Mouse (Mus musculus) yolk sac, embryonic 10.5 days (tissue): ENCODE results near the gene Csnk2b.
A peak's percentile ranks its signal among the peaks of the same experiment; 100 is the strongest.

ENCODE experiments used
- DNase-seq: peaks from one replicate; pipeline ENCODE4 v3.0.0-alpha.2; 2017; ENCODE audit warnings: low spot score

The Csnk2b gene

DNA sequence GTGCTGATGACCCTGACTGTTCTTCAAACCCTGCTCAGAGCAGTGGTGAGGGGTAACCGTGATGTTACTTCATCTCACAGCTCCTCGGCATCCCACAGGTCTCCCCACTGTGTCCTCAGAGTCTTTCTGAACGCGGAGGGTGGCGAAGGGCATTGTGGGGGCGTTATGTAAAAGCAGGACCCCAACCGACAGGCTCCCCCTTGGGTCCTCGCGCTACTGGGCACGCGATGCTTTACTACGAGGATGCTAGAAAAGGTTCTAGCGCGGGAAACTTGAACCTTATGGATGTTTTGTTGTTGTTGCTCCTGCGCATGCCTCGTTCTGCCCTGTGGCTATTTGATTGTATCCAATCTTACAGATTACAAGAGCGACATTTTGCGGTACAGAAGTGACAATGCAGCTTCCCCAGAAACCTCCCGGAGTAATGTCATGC is at the start of gene Csnk2b:
TSS of gene Csnk2b (minus strand) at position 183 of the 433 bp plus-strand sequence.
- DNase-seq: no peak

DNA sequence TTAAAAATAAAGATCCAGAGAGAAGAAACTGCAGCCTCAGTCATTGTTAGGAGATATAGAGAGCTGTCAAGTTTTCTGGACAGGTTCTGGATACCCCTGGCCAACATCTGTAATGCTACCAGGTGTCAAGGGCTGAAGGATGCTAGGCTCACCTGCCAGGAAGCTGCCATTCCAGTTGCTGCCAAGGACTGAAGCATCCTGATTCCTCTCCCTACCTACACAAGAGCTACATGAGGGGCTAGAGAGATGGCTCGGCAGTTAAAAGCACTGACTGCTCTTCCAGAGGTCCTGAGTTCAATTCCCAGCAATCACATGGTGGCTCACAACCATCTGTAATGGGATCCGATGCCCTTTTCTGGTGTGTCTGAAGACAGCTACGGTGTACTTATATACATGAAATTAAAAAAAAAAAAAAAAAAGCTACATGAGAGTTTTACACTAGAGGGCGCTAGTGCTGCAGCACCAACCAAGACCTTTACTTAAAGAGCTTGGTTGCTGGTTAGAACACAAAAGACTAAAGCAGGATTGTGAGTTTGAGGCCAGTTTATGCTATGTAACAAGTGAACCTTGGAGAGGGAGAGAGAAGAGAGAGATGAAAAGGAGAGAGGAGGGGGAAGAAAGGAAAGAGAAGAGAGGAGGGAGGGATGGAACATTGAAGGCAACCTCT is 46.8 kb upstream of the Csnk2b start:
- no peak for DNase-seq

DNA sequence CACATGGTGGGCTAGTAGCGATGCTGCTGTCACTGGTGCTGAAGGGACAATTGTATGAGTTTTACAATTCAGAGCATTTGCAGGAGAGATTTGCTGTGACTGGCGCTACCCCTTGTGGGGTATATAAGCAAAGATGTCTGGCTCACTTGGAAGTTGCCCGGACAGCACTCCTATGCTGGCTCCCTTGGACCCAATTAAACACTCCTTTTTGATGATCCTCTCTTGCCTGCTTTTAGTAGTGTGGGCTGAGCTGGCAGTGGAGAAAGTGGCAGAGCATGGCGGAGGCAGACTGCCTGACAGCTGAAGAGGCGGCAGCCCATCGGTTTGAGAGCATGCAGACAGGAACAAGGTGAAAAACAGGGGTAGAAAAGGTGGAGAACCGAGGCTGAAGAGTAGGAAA is 45.9 kb upstream of the Csnk2b start:
- no peak for DNase-seq

DNA sequence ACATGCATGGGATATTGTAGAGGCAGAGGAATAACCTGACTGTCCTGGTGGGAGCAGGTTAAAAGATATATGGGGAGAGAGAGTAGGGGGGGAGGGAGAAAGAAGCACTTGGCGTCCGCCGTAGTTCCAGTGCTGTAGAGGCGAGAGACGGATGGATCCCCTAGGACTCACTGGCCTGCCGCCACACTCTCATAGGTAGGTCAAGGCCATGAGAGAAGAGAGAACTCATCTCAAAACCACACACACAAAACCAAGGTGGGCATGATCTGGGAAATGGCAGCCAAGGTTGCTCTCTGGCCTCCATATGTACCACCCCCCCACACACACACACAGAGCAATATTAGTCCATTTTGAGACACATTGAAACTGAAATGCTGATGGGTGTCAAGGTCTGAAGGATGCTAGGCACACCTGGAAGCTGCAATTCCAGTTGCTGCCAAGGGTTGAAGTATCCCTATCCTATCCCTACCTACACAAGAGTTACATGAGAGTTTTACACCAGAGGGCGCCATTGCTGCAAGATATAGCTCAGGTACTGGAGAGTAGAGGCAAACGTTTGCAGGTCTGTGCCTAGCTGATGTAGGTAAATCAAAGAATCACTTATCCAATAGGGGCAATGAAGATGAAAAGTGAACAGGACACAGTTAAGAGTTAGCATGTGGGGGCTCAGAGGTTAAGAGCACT is 44.6 kb upstream of the Csnk2b start:
- DNase-seq: peak; percentile 49

DNA sequence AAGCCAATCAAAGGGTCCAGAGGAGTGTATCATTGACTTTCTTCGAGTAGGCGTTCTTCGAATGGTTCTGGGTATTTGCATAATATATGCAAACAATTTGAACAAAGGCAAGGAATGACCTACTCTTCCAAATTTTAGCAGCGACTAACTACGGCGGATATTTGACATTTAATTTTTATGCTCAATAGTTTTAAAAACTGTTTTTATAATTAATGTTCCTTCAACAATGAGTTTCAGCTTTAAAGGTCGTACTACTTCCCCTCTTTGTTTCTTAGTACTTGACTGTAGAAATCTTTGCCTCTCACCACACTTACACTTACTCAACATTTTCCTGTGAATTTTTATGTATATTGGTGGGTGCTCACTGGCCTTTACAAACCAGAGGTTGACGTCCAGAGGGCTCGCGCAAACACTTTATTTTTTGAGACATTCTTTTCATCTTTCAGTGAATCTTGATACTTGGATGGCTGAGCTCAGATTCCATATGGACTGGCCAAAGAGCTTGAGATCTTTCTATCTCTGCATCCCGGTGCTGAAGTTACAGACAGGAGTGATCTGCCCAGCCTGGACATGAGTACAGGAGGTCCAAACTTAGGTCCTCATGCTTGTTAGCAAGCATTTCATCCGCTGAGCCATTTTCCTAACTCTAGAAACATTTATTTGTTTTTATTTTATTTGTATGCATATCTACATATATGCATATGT is 43.8 kb upstream of the Csnk2b start:
- DNase-seq: no peak

DNA sequence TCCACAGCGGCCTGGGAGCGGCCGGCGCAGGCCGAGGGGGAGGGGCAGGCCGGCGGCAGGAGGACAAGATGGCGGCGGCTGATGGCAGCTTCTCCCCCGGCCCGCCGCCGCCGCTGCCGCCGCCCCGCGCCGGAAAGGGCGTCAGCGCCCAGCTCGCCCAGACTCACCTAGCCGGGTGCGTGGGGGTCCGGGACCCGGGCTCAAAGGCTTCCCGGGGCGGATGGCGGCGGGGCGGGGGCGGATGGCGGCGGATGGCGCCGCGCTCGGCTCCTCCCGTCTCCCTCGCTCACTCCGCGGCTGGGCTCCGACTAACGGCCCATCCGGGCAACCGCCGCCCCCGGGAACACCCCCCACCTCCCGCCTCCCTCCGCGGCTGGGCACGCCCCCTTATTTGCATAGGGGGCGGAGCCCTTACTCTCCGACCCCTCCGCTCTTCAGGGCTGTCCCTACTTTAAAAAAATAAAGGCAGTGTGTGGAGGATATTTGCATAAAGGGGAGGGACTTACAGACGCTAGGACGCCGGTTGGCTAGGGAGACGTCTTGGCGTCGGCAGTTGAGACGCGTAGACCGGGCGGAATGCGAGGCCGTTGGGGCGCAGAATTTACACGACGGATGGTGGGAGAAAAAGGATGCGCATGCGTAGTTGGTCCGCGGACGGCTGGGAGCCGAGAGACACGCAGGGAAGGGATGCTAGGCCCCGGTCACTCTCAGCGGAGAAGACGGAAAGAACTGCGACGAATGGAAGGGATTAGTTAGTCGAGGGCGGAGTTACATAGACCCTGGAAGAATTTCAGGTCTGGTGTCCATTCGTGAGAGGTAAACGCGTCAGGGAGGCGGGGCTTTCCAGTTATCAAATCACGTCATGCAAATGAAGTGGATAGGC is 43.0 kb upstream of the Csnk2b start, which contains the start of gene Prrc2a:
TSS of gene Prrc2a (minus strand) at position 330 of the 883 bp plus-strand sequence.
- DNase-seq: peak; percentile 98

DNA sequence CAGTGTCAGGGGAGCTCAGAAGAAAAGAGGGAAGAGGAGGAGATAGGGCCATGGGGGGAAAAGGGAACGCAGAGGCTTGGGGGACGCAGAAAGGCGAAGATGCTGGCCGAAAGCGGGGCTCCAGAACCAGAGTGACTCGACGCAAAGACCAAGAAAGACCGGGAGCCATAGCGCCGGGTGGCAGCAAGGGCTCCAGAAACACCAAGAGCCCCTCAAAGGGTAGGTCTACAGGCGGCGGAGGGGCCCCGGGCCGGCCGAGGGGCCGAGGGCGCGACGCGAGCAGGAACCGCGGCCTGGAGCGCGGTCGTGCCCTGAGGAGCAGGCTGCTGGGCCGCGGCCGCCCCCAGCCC is 42.3 kb upstream of the Csnk2b start:
- peak; percentile 32 for DNase-seq

DNA sequence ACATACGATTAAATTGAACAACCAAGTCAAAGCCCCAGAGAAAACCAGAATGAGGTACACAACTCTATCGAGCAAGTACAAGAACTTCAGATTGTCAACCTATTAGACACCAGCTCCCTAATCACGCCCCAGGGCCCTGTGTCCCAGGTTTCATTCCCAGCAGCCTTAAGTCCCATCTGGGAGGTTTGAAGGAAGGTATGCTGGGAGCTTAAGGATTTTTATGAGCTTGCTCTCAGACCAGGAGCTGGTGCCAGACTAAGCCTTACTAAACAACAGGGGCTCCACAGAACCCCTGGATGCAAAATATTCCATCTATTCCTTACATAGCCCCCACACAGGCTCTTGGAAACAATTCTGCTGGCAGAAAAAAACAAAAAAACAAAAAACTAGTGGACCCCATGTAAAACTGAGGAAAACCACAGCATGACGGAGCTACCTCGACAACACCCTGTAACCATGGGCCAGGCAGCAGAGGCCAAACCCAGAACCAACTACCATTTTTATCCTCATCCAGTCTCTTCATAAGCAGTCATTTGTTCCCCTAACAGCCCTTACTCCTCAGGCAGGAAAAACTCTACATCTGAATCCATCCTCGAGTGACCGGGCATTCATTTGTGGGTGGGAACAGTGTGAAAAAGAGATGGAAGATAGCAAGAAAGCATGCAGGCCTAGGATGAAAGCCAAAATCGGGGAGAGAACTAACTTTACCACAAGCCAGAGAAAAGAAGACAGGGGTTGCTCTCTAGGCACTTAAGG is 41.7 kb upstream of the Csnk2b start:
- no peak for DNase-seq

DNA sequence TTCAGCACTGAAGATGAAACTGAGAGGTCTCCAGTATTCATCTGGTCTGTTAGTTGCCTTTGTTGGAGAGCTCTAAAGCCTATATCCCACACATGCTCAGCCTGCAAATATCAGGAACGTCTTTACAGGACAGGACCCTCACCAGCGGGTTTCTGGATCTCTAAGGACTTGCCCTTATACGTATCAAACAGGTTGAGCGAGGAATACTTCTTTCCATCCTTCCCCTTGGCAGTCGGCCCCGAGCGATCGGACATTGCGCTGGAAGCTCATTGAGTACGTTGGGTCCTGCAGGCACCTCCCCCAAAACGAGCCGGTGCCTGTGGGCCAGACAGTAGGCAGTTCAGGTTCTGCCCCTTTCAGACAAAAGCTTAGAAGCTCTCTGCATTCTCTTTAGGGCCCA is 40.9 kb upstream of the Csnk2b start:
- DNase-seq: no peak

DNA sequence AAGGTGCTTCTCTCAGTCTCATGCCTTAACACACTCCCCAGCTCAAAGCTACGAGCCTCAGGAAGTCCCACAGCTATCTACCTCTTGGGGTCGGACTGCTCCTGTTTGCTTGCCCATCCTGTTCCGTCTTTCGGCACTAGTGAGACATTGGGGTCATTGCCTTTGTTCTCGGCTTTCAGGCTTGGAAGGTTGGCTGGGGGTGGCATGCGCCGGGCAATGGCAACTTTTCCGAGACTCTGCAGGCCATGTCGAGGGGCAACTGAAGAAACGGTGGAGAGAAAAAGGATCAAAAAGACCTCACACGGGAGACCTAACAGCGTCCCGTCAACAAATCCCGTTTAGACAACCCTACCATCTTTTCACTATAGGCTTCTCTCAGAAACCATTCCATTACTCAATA is 40.3 kb upstream of the Csnk2b start:
- no peak for DNase-seq

DNA sequence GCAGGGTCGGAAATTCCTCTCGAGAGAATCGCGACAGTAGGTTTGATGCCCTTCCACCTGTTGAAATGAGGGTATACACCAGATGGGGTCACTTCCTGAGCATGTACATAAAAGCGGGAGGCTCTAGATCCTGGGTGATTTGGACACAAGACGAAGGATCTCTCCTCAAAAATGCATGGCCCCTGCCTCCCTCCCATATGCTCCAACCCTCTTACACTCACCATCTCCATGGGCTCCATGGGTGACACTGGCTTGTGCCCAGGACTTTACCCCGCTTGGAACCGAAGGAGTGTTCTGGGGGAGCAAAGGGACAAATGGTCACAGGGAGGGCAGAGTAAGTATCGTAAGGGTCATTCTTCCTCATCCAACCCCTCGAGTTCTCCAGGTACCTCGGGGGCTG is 39.6 kb upstream of the Csnk2b start:
- no peak for DNase-seq

DNA sequence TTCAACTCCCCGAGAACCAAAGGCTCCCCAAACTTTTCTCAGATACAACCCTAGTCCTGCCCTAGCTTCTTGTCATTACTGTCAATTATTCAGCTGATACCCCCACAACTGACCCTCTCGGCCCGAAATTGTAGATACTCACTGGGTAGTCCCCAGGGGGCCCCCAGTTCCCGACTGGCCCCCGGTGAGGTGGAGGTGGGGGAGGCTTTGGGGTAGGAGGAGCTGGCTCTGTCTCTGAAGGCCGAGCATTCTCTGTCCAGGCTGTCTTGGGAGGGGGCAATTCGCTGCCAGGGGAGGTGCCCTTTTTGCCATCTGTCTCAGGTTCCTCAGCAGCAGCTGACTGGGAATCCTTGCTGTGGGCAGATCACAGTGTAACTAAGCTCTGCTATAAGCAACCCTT is 37.8 kb upstream of the Csnk2b start:
- no peak for DNase-seq

DNA sequence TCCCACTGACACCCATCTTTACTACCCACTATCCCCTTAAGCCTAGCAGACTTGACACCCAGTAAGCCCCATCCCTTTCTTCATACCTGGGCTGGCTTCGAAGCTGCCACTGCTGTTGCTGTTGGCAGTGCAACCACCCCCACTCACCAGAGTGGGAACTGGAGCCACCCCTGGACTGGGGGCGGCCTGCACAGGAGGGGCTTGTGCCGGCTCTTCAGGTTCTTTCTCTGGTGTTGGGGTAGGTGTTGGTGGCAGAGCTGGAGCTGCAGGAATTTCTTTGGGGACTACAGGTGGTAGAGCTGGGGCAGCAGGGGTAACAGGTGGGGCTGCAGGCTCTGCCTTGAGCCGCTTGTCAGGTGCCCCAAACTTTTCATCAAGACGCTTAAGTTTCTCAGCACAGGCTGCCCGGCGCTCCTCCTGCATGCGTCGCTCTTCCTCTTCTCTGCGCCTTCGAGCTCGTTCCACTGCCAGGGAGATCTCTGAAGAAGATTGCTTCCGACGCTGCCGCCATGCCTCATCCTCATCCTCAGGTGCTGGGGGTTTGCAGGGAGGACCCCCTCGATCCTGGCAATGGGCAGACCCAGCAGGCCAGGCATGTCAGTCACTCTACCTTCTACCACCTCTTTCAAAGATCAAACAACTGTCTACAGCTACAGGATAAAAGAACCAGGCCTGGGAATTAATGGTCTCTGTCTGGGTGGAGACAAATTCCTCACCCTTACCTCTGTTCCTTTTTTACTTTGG is 37.2 kb upstream of the Csnk2b start:
- DNase-seq: no peak

DNA sequence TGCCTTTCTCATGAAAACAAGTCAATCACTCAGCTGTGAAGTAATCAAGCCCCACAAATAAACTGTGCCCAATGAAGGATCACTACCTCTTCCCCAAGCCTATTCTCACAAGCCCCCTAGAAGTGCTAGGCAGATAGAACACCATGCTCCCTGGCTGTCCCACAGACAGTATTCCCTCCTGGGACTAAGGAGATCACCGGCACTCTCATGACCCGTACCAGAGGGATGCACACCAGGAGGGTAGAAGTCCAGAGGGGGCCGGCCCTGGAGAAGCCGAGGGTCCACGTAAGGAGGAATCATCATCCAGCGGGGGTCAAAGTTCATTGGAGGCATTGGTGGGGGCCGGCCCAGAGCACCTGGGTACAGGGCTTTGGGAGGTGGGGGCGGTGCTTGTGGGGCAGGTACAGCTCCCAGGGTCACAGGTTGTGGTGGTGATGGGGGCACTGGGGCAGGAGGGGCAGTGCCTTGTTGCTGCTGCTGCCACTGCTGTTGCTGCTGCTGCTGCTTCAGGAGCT is 35.9 kb upstream of the Csnk2b start:
- DNase-seq: peak; percentile 32

DNA sequence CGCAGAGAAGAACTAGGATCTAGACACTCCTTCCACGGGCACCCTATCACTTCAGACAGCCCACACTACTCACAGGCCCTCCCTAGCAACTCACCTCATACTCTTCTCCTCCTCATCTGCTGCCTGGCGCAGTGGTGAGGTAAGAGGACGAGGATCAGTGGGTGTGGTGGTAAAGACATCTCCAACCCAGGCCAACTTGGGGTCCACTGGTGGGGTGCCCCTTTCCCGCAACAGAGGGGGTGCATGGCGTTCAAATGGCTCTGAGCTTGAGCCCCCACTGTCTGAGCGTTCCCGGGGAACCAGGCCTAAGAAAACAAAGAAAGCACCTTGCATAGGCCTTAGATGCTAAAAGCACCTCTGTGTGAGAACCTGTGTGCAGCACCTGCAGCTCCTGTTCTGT is 35.4 kb upstream of the Csnk2b start:
- no peak for DNase-seq

DNA sequence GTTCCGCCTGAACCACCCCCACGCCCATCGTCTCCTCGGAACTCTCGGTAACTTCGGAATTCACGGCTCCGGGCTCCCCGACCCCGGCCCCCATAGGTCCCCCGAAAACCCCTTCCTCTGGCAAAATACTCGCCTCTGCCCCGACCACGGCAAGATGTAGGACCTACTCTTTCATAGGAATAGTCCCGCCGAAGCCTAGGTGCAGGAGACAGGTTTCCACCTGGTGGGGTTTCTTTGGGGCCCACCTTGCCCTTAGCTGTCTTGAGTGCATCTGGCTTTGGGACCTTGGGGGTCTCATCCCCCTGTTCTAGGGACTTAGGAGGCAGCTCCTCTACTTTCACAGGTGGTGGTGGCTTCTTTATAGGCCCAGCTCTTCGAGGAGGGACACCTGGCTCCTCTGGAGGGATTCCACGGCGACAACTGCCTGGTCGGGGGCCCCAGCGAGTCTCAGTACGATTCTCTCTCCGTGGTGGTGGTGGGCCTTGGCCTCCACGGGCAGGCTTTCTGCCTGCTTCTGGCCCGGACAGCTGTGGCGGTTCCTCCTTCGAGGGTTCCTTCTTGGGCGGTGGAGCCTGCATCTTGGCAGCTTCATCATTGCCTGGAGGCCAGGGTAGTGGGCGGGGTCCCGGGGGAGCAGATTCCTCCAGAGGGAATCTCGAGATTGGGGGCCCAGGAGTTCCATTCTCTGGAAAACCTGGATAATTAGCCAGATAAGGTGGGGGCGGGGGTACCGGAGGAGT is 34.8 kb upstream of the Csnk2b start:
- no peak for DNase-seq

DNA sequence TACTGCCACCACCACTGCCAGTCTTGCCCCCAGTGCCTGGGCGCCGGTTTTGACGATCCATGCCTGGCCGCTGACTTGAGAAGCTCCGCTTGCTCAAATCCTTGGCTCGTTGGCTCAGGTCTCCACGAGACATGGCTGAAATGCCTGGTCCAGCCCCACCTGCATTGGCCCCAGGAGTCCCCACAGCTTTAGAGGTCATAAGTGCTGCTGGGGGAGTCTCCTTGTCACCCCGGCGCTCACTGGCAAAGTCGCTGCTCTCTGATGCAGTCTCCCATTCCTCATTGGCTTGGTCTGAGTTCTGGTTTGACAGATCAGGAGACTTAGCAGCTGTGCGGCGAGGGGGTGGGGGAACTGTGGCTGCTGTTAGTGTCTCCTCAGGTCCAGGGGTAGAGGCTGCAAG is 33.6 kb upstream of the Csnk2b start:
- DNase-seq: no peak

DNA sequence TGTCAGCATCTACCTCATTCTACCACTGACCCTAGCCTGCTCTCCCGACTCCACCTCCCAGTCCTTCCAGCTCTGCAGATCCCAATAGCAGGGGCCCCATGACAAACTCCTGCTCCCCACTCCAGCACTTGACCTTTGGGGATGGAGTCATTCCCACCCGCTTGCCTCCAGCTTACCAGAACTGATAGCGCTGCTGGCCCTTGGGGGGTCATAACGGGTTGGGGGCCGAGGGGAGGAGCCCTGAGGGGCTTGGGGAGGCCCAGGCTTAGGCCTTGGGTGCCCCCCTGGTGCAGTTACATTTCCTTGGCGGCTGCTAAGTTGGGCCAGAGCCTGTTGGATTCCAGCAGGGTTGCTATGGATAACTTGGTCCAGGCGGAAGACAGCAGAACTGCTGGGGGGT is 32.8 kb upstream of the Csnk2b start:
- no peak for DNase-seq

DNA sequence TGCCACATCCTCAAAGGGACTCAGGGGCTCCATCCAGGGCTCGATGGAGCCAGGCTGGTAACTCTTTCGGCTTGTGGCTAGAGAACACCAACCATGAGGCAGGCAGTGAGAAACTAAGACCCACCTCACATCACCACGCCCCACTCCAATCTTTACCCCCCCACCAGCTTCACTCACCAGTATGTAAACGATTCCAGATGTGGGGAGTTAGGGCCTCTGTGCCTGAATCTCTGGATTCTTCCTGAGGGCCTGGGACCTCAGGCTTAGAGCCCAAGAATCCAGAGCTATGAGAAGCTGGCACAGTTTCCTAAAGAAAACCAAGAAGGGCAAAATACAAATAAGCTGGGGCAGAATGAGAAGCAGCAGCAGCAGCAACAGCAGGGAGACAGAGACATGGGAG is 32.1 kb upstream of the Csnk2b start:
- DNase-seq: no peak

DNA sequence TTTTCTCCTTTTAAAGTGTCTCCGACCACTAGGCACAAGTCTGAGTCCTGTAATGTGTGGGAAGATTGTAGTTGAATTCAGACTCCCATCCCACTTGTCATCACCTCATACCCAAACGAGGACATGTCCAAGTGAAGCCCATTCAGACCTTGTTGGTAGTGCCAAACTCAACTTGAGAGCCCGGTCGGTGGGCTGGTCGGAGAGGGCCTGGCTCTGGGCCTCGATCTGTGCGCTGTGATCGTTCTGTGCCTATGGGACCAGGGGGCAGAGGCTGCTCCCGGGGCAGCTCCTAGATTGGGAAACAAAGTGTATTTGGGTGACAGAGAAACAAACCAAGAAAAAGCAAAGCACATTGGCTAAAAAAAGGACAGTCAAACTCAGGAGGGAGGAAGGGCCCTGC is 31.2 kb upstream of the Csnk2b start:
- DNase-seq: no peak
